Mouse (Mus musculus) layer of hippocampus, postnatal 36 days (tissue): ENCODE results near the gene Hist1h4a. TPM values are rescaled to one million over a fixed set of nuclear protein-coding genes. Genes with fewer than 3 reads are reported as not detected.
"Not testable (repeated sequence)": the region's sequence is repeated elsewhere in the genome, so short reads cannot be mapped to it uniquely, and the experiment has no call there.

Experiments used
- DNase-seq, 2 experiments: peaks; one replicate each; pipeline ENCODE4 v3.0.0; 2022
- total RNA-seq, 2 experiments: library from RNA; stranded (reverse); gene quantifications; 2 replicates each; pipeline ENCODE4 v1.2.3; 2021

Hist1h4a gene
- total RNA-seq, 2 experiments from 2014 or later = 35.4 to 47.1 TPM

- DNase-seq = no peak
These were observed 20.1 kb downstream of the Hist1h4a start for GRCm38 (mm10) chr13:23740910-23741309.

- DNase-seq = no peak
These were observed 20.7 kb downstream of the Hist1h4a start for GRCm38 (mm10) chr13:23740256-23740840.

GRCm38 (mm10) chr13:23739922-23740252, 21.1 kb downstream of the Hist1h4a start:
- DNase-seq = no peak

DNA sequence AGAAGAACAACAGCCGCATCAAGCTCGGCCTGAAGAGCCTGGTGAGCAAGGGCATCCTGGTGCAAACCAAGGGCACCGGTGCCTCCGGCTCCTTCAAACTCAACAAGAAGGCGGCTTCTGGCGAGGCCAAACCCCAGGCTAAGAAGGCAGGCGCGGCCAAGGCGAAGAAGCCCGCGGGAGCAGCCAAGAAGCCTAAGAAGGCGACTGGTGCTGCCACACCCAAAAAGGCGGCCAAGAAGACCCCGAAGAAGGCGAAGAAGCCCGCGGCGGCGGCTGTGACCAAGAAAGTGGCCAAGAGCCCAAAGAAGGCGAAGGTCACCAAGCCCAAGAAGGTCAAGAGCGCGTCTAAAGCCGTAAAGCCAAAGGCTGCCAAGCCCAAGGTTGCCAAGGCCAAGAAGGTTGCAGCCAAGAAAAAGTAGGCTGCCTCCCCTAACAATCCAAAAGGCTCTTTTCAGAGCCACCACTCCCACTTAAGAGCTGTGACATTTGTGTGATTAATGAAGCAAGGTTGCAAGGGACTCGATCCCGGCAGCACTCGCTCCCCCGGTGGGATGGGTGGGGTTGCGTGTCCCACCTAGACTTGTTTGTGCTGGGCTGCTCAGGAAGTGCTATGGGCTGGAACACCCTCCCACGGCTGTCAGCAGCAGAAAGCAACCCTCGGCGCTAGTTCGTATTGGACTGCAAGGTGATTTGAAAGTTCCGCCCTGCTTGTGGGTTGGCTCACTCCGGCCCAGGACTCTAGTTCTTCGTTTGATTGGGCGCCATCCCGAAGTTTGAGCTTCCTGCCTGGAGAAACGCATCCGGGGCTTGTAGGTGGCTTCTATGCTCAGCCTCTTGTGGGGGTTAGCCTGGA, 21.7 kb downstream of the Hist1h4a start:
- peak; percentile 90 to 93 for DNase-seq

GRCm38 (mm10) chr13:23738677-23739068, 22.4 kb downstream of the Hist1h4a start, which contains the start of gene Hist1h1c:
TSS of gene Hist1h1c (plus strand) at chr13:23738808.
- peak; percentile 83 to 84 for DNase-seq

- no peak for DNase-seq
These were observed 23.0 kb downstream of the Hist1h4a start for GRCm38 (mm10) chr13:23738041-23738440.

DNA sequence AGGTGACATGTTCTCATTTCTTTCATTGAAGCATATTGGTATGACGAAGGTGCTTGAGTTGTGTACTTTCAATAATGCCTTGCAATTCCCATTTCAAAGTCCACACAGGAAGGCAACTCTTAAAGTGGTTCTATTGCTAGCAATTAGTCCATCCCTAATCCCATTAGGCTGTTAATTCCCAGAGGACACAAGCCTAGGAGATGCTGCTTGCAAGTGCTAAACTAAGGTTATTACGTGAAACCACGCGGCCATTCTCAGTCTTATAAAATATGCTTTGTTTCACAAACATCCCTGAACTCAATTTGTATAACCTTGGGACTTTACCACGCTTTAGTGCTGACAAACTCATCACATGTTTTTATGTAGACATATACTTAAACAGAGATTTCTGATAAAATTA, 23.9 kb downstream of the Hist1h4a start:
- DNase-seq = no peak

DNA sequence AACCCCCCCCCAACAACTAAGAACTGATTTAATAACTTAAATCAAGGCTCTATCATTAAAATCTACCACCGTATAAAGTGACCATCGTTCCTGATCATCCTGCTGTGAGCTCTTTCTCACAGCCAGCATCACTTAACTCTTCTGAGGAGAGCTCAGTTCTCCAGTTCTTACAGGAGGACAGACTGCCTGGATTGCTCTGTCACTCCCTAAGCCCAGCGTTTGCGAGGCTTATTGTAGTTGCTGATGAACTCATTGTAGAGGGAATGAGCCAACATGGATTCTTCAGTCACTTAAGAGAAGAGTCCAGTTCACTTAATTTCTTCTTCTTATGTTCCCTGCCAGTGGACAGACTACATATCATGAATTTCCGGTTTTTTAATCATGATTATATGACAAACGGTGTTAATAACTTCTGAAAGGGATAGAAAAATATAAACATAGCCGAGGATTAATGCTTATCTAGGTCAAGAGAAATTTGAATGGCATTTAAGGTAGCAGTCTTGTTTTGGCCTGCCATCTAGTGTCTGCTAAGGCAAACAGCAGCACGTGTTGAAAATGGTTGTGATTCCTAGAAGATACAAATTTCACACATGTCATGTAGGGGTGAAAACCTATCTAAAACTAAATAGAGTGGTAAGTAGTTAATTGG, 28.8 kb downstream of the Hist1h4a start:
- DNase-seq = no peak

DNA sequence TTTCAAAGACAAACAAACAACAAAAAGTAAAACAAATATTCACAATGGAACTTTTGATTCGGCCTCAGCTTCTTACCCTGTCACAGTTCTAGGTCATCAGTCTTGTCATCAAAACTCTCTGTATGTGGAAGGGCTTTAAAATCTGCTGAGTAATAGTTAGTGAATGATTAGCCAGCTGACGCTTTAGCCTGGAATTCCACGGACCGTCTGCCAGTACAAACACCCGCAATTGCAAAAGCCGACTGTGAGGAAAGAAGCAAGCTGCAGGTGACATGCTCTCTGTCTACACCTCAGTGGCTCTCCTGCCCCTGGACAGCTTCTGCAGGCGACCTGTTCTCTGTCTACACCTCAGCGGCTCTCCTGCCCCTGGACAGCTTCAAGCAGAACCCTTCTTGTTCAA, 30.6 kb downstream of the Hist1h4a start:
- no peak for DNase-seq

DNA sequence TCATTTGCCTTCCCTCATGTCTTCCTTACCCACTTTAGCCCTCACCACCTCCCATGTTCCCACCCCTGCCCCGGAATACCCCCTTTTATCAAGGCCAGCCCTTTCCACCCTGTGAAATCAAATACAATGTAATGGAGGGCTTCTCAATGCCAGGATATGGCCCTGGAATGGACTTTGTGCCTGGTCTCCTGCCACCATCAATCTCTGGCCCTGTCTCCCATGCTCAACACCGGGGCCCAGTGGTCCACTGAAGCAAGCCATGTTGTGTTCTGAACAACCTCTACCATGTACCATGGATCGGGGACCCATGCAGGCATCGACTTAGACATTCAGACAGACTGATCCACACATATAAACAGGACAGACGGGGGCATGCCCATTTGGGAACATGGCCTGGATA, 31.3 kb downstream of the Hist1h4a start:
- DNase-seq = no peak

- no peak for DNase-seq
These were observed 31.9 kb downstream of the Hist1h4a start for GRCm38 (mm10) chr13:23729192-23729525.

DNA sequence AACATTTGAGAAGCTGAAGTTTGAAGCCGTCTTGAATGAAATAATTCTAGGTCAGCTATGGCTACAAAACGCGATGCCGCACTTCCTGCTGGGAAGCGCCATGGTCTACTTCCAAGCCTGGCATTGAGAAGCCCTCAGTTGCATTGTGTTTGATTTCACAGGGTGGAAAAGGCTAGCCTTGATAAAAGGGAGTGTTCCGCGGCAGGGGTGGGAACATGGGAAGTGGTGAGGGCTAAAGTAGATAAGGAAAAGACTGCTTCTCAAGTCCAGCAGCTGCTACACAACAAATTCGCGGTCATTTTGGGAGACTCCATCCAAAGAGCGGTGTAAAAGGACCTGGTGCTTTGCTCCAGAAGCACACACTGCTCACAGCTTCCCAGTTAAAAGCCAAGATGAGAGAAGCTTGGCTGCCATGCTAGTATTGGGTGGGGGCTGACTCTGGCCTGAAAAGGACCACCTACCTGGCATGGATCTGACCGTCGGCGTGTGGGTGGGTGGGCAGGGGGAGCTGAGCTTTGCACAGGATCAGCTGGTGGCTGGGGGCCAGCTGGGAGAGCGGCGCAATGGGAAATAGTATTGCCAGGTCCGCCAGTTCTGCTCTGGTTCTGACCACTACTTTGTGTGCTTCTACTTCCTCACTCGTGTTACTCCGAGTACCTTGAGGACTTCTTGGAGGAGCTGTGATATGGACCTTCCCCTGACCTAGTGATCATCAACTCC, 32.4 kb downstream of the Hist1h4a start:
- DNase-seq = no peak

DNA sequence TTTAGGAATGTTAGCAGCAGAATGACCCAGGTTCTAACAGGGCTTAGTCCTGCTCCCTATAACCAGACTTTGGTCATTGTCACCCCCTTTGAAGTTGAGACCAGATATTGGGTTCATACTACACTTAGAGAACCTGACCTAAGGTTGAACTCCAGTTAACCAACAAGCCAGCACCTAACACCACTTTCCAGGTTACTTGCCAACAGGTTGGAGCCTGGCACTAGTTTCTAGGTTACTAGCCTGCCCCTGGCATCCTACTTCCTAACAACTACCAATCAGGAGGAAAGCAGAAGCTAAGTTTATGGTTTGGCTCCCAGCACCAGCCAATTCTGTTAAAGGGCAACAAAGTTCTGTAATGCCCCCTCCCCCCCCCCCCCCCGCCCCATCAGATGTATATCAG, 35.8 kb downstream of the Hist1h4a start:
- no peak for DNase-seq

GRCm38 (mm10) chr13:23724239-23724638, 36.8 kb downstream of the Hist1h4a start:
- no peak for DNase-seq

- DNase-seq = not testable (repeated sequence)
These were observed 43.3 kb downstream of the Hist1h4a start for GRCm38 (mm10) chr13:23717593-23718245.

DNA sequence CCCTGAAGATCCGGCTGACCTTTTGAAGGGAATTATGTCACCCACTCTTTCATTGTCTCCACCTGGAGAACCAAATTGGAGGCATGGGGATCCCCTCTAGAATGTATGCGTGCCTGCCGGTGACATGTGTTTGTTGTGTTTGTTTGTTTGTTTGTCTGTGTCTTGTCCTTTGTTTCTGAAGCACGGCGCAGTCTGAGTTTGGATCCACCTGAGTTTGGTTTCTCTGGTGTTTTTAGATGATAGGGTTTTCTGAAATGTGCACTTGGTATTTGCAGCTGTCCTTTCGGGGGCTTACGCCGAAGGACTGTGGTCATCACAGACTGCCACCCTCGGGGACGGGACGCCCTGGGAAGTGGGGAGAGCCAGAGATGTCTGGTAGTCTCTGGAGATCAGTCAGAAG, 43.9 kb downstream of the Hist1h4a start:
- no peak for DNase-seq

DNA sequence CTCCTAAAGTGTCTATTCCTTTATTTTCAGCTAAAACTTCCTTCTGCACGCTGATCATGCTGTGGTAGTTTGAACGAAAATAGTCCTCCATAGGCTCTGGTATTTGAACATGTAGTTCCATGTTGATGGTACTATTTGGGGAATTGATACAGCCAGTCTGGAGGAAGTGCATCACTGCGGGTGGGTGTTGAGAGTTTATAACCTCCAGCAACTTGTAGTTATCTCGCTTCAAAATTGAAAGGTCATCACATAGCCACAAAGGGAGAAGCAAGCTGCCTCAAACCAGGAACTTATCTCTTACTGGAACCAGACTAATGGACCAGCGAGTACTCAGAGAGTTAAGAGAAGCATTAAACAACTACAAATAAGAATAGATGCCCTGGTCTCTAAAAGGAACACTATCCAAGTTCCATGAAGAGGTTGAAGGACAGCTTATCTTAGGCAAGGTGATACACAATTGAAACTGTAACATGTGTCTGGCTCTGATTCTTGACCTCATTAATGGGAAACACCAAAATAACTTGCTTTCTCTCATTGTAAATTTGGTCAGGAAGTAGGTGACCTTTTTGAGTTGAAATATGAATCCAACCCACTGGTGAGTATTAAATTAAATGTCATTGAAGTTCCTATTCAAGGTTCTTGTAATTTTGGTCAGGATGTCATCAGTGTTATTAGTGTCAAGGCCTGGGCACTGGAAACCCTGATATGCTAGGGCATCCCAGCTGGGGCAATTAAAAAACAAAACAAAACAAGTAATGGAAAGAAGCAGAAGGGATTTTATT, 44.6 kb downstream of the Hist1h4a start:
- DNase-seq = no peak
